Mouse (Mus musculus) cerebellum, adult 9-10 months (tissue): ENCODE measurements around the gene AC131692.1.

ENCODE experiments used
- DNase-seq: peaks from one replicate; pipeline ENCODE4 v3.0.0; 2022

Gene AC131692.1

DNA sequence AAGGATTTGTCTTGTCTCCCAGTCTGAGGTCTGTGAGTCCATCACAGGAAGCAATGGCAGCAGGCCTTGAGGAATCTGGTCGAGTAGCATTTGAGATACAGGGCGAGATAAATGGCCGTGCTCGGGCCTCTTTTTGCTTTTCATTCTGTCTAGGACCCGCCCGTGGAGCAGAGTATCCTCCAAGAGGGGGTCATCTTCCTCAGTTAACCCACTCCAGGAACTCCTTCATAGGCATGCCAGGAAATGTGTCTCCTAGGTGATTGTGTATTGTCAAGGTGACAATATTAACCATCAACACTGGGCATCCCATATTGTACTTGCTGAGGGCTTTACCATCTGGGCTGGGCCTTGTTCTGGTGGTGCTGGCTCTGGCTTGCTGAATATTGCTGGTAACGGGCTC, at the start of gene AC131692.1:
Gene AC131692.1 (plus strand): TSS at position 301 of the 400 bp plus-strand sequence.
- DNase-seq, result no peak

DNA sequence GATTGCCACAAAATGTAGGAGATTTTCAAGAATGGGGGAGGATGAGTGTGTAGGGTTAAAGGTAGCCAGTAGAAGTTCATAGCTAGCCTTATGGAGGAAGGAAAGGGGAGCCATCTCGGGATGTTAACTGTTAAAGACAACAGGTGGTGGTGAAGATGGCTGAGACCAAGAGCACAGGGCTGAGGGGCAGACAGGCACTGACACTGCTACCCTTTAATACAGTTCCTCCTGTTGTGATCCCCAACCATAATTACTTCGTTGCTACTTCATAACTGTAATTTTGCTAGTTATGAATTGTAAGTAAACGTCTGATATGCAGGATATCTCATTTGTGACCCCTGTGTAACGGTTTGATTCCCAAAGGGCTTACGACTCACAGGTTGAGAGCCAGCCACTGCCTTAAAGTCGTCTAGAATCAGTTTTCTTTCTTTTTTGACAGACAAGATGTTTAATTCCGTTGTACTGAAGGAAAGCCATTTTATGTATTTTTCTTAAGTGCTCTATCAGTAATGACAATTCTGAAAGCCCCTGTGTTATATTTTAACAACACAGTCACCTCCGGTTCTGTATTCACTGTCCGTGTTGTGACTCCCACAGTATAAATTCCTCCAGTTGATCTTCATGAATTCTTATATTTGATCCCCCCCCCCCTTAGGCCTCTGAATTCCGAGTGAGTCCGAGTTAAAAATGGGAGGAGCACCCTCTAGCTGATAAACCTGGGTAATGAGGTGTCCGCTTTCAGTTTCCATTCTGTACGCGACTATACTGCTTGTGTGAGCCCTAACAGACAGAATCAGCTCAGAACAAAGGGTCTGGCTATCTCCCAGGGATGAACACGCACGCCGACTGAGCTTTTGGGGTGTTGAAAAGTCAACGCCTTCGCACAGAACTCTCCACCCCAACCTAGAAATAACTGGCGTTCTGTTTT, 48.6 kb upstream of the AC131692.1 start:
- DNase-seq, result peak; percentile 46

DNA sequence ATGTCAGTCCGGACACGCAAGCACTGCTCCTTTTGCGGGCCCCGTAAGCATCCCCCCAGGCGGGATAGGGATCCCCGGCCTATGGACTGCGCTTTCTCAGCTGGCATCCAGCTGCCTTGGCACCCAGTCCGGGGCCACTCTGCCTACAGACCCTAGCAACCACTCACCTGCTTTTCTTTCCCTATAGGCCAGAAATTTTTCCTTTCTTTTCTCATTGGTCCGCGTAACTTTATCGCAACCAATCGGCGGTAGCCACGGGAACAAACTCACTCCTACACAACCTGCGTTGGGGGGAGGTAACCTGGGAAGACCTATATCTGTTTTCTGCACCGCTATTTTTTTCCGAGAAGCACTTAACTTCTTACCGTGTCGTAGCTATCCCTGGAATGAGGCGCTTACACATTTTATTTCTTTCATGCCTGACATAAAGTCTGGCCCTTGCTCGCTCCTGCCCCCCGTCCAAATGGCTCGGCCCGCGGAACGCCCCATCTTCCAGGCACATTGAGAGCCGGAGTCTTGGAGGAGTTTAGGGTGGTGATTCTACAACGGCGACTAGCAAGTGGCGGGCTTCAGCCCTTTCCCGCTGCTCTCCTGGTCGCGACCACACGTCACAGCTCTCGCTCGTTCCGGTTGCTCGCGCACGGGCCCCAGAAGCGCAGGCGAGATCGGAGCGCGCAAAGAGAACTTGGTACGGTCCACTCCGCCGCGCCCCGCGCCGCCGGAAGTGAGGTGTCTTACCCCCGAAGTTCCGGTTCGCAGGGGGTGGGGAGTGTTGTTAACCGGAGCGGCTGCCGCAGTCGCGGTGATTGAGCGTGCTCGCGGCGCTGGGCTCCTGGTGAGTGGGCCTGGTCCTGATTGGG, 47.7 kb upstream of the AC131692.1 start, which contains the start of gene Syvn1:
Gene Syvn1 (plus strand): TSS at position 283 of the 860 bp plus-strand sequence.
- DNase-seq, result peak; percentile 95

DNA sequence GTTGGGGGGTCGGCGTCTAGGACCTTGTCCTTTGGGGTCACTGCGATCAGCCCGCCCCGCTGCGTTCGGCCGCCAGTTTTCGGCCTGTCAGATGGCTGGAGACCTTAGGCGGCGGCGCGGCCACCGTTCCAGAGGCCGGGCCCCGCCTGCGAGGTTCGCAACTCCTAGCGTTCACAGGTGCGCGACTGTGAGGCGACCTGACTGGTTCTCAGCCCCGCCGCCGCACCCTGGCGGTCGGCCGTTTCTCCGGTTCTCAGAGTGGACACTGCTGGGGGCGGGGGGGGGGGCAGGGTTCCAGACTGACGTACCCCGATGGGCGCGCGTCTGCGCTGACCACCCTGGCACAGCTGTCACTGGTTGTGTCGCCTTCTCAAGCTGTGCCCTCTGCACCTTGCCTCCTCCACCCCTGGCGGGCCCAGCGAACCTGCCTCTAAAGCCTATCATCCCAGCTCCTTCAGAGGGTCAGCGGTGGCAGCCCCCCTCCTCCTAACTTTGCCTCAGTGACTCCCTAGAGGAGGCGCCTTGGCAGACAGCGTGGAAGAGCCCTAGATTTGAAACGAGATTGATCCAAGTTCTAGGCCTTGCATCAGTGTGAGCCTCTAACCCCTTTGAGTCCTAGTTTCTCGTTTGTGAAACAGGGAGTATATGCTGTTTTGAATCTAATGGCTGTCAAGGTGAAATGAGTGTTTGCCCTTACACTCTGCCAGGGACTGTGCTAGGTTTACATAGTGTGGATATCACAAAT, 46.9 kb upstream of the AC131692.1 start:
- peak; percentile 61 for DNase-seq

DNA sequence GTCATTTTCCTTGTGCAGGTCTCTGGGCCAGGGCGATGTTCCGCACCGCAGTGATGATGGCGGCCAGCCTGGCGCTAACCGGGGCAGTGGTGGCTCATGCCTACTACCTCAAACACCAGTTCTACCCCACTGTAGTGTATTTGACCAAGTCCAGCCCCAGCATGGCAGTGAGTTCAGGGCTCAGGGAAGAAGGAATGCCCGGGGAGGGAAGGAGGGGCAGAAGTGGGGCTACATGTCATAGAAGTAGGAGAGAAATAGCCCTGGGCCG, 46.4 kb upstream of the AC131692.1 start:
- DNase-seq, result peak; percentile 47

DNA sequence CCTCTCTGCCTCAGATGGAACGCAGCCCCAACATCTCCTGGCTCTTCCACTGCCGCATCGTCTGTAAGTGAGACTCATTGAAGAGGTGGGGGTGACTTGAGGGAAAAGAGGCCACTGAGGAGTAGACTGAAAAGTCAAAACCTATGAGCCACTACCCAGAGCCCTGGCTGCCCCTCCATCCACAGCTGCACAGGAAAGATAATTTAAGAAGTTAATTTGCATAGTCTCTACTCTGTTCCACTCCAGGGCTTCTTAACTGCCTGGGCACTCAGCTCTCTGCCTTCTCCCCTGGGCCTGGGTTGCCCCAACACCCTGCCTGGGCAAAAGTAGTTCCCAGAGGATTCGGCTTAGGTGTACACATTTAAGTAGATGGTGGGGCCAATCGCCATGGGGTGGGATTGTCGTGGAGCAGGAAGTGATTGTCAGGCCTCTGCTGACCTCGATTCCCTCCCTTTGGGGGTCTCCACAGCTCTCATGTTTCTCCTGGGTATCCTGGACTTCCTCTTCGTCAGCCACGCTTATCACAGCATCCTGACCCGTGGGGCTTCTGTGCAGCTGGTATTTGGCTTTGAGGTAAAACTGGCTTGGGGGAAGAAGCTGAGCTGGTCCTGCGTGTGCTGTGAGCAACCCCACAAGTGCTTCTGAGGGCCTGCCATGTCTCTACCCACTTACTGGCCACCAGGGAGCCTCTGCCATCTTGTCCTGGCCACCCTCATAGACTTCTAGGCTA, 45.4 kb upstream of the AC131692.1 start:
- DNase-seq, result peak; percentile 36

DNA sequence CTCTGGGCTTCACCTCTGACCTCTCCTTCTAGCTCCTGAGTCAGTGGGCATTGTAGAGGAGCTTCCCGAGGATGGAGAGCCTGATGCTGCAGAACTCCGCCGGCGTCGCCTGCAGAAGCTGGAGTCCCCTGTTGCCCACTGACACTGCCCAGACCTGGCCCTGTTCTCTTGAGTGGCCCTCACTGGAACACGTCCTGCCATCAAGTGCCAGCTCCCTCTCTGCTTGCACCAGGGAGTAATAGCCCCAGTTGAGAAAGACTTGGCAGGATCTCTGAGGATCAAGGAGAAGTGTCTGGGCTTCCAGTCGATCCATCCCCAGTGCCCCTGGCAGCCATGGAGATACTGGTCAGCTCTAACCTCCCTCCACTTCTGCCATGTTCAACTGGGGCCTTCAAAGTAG, 41.7 kb upstream of the AC131692.1 start:
- peak; percentile 22 for DNase-seq

DNA sequence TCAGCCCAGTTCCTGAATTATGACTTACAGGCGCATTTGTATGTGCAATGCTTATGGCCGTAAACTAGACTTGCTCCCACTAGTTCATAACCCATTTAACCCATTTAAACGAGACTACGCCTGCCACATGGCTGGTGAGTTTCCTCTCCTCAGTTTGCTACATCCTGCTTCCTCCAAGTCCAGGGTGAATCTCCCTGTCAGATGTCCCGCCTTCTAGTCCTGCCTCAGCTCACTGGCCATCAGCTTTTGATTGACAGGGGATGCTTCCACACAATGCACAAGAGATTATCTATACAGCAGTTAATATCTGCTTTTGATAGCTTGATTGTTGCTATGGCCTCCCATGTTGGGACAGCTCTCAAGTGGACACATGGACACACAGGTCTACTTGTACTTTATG, 39.9 kb upstream of the AC131692.1 start:
- peak; percentile 19 for DNase-seq

DNA sequence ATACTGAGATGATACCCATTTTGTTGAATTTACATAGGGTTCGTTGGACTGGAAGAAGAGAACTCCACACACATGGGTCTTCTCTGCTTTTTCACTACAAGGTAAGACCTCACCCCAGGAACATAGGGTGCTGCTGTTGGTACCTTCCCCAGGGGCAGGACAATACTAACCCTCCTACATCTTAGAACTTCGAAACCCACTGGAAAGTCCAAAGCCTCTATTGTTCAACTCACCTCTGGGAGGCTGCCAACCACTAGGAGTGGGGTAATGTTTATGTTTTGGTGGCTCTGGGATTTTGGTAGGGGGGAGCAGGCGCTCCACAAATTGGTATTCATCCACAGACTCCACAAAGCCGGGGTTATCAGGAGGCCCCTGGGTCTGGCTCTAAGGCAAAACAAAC, 37.5 kb upstream of the AC131692.1 start:
- DNase-seq, result peak; percentile 57

DNA sequence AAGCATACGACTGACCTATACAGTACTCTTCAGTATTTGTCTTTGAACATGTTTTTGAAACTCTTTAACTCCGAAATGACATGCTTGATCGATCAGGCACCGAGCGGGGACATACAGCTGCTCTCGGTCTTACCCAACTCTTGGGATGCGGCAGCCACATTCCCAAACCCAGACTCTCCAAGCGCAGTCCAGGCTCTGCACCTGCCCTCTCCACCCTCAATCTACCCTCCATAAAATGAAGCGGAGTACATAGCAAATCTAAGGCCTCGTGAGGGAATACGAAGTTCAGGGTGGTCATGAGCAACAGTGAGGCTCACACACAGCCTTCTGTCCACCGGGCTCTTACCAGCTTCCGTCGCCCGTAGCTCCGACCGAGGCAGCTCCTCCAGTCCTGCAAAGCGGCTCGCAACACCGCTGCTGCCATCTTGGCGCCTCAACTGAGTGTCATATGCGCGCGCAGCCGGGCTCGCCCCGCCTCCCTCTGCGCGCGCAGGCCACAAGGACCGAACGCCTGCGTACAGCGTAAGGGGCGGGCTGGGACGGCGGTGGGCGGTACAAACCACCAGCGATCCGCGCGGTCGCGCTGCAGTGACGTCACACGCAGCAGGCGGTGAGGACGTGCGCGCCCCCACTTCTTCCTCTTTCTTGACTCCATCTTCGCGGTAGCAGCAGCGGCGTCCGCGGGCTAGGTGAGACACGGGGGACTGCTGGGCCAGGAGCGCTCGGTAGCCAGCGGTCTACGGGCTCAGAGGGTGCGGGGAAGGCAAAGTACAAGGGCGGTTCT, 36.7 kb upstream of the AC131692.1 start, which contains the start of the genes Mrpl49 and Fau:
Gene Mrpl49 (minus strand): TSS at position 473 of the 784 bp plus-strand sequence.
Gene Fau (plus strand): TSS at position 532 of the 784 bp plus-strand sequence.
- DNase-seq, result peak; percentile 98

DNA sequence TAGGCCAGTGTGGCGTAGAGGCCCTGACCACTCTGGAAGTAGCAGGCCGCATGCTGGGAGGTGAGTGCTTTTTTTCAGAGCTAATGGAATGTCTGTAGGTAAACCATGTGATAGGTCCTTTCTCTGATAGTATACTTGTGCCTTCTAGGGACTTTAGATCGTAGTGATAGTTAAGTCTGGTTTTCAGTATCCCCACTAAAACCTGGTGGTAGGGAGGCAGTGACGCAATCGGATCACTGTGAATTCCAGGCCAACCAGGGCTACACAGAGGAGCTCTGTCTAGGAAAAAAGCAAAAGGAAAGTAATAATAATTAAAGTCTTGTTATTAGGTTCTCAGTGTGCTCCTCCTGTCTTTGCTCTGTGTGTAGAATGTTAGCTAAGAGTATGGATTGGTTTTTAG, 35.7 kb upstream of the AC131692.1 start:
- no peak for DNase-seq

DNA sequence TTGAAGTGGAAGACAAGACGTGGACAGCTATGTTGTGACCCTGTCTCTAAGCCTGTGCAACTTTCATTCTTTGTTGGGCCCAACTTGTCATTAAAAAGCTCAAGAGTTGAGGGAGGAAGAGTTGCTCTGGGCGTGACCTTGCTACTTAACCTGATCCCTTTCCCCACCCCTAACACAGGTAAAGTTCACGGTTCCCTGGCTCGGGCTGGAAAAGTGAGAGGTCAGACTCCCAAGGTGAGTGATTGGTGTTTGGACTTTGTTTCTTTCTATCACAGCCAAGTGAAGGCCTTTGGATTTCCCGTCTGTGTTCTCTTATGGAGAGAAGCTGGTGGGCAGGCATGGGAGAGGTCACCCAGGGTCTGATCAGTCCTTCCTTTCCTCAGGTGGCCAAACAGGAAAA, 35.3 kb upstream of the AC131692.1 start:
- no peak for DNase-seq

DNA sequence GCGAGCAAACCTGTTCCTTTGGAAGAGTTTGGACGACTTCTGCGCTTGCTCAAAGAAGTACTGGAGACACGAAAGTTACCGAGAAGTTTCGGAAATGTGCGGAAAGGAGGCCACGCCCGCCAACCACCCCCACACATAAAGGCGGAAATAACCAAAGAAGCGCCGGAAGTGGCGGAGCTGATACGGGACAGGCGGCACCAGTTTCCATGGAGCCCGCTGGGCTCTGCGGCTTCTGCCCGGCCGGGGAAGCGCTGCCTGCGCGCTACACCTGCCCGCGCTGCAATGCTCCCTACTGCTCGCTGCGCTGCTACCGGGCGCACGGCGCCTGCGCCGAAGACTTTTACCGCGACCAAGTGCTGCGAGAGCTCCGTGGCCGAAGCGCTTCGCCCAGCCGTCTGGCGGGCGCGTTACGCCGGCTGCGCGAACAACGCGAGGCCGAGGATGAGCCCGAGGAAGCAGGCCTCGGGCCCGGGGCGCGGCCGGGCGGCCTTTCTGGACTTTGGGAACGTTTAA, 33.1 kb upstream of the AC131692.1 start, which contains the start of gene Znhit2:
Gene Znhit2 (plus strand): TSS at position 172 of the 513 bp plus-strand sequence.
- DNase-seq, result peak; percentile 88

DNA sequence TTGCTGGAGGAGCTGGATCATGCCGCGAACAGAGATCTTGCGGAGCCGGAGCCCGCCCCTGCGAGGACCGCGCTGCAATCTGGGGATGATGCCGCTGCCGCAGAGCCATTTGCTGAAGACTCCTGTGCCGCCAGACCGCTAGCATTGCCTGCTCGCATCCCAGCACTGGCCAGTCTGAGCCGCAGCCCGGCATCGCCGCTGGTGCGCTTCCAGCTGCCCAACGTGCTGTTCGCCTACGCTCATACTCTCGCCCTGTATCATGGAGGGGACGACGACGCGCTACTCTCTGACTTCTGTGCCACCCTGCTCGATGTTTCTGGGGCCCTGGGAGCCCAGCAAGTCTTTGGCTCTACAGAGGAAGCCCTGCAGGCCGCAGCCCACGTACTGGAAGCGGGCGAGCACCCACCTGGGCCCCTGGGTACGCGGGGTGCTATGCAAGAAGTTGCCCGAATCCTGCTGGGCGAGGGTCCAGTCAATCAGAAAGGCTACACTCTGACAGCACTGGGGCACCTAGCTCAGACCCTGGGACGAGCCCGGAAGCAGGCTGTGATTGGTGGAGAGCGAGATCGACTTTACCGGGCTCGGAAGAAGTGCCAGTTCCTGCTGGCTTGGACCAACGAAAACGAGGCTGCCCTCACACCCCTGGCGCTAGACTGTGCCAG, 32.4 kb upstream of the AC131692.1 start:
- peak; percentile 60 for DNase-seq

DNA sequence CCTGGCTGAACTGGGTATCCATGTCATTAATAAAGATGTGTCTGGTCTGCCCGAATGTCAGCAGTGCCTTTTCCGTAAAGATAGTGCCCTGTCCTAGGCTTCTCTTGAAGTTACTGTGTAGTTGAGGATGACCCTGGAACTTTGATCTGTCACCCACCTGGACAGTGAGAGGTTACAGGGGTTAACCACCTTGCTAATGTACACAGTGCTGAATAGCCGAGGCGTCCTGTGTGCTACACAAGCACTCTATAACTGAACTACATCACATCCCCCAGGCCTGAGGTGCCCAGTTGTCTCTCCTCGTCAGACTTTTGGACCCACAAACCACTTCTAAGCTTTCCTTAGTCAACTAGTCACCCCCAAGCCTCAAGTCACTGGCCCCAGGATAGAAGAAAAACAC, 31.8 kb upstream of the AC131692.1 start:
- DNase-seq, result no peak

DNA sequence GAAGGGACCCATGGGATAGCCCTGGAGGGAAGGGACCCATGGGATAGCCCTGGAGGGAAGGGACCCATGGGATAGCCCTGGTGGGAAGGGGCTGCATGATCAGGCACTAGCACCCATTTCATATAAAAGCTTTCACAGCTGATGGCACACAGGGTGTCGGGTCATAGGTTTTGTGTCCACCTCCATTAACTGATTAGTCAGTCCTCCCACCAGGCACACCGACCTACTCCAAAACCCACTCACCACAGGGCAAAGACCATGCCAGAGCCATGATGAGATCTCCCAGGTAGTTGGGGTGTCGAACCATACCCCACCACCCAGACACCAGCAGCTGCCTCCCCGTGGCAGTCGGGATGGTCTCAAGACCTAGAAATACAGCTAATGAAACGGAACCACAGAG, 31.1 kb upstream of the AC131692.1 start:
- DNase-seq, result no peak

DNA sequence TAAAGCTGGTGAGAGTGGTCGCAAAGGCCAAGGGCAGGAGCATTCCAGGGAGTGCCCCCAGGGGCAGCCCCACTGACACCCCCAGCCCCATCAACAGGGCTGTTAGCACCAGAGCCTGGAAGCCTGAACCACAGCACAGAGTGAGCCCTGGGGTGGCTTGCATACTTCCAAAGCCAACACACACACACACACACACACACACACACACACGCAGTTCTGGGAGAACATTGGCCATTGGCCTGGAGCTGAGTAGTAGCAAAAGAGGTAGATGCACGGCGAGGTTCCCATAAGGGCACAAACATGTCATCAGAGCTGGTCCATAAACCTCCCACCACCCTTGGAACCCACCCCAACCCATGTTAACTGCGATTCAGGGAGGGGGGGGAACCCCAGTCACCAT, 27.6 kb upstream of the AC131692.1 start:
- no peak for DNase-seq

DNA sequence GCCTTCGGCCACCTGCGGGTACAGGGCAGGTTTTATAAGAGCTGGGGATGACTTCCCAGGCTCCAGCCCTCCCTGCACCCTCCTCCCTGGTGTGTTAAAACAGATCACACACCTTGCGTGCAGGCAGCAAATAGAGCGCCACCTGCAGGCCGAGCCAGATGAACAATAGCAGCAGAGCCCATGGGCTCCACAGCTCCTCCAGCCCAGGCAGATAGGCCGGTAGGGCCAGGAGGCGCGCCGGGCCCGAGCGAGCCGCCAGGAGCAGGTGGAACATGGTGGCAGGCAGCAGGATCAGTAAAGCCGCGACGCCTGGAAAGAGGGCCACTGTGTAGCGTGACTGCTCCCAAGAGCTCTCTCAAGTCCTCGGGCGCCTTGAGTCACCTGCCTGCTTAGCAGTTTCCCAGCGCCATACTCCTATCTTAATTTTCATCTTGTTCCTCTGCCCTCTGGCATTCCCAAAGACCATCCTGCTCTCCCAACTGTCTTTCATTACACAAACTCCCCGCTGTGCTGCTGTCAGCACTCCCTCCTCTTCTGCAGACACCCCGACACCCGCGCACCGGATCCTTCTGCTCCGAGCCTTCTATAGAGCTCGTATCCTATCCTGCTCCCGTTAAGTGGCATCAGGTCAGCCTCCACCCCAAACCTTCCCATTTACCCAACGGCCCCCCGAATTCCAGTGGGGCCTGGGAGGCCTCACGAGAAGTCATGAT, 27.1 kb upstream of the AC131692.1 start:
- DNase-seq, result peak; percentile 92

DNA sequence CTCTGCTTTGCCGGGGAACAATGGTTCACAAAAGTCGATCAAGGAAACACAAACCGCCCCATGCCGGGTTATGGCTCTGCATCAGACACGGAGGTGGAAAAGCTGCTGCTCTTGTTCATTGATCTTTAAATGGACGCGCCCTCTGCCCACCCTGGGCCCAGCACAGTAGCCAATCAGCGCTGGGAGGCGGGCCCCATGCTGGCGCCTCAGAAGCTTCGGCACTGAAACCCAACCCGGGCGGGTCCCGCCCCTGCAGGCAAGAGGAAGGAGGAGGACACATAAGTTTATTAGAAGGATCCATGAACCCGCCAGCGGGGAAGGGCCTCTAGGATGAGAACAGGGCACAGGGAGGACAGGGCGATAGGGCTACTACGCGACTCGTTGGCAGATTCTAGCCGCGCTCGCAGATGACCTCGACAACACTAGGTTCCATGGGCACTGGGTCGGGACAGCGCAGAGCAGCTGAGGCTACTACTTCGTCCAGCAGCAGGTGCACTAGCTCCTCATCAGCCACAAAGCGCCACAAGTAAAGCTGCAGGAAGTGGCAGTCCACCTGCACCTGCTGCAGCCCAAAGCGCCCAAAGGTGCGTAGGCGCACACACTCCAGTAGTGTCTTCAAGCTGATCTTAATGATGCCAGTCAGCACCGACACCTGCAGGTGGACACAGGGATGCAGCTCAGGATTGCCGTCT, 26.3 kb upstream of the AC131692.1 start, which contains the start of gene Tm7sf2:
Gene Tm7sf2 (minus strand): TSS at position 650 of the 692 bp plus-strand sequence.
- DNase-seq, result peak; percentile 83
